Mouse (Mus musculus) myocyte (in vitro differentiated cells): ENCODE data around the gene Plekha4.

Experiments used
- MYOD1 ChIP-seq, 3 experiments: IDR thresholded peaks; one replicate each; pipeline ENCODE4 v1.6.1; 2011; ENCODE audit warnings: control low read depth in 2 of 3, low read depth in 2 of 3, mild to moderate bottlenecking in 2 of 3, moderate library complexity in 1 of 3; ENCODE audit not compliant: insufficient read length in 2 of 3, control insufficient read depth in 1 of 3
- POLR2A ChIP-seq: IDR thresholded peaks from one replicate; pipeline ENCODE4 v1.6.1; 2011; ENCODE audit warnings: low read depth, mild to moderate bottlenecking, control low read depth, moderate library complexity; ENCODE audit not compliant: insufficient read length
- POLR2AphosphoS2 ChIP-seq: IDR thresholded peaks from one replicate; pipeline ENCODE4 v1.6.1; 2011; ENCODE audit warnings: low read depth, control low read depth; ENCODE audit not compliant: insufficient read length
- TCF12 ChIP-seq: IDR thresholded peaks from one replicate; pipeline ENCODE4 v1.6.1; 2011; ENCODE audit warnings: mild to moderate bottlenecking, control low read depth; ENCODE audit not compliant: poor library complexity, insufficient read depth, severe bottlenecking

- TF ChIP-seq POLR2A (no peak), TCF12 (no peak), MYOD1 (IDR thresholded peaks at IDR 0.05; ENCODE audit: control insufficient read depth in 1 of 3, insufficient read length in 2 of 3, low read depth in 2 of 3) (peak in 1 of 3 experiments; percentile 18), POLR2AphosphoS2 (no peak)
These were observed 24.8 kb downstream of the Plekha4 start for GRCm38 (mm10) chr7:45550821-45551511.
